Mouse (Mus musculus) embryonic fibroblast, embryonic 13.5 days (primary cell): ENCODE measurements at regions not wholly inside any gene's neighbourhood (a gene's known extent, or its start where the extent isn't known, plus 50 kb on each side); places are given as distances from the start of the nearest gene placed in this dataset.

Source experiments
- CTCF ChIP-seq: IDR thresholded peaks from 2 replicates; pipeline ENCODE4 v1.5.1; 2011; ENCODE audit warnings: mild to moderate bottlenecking, control low read depth, low read length, moderate library complexity, borderline replicate concordance; ENCODE audit not compliant: insufficient read depth
- POLR2A ChIP-seq: IDR thresholded peaks from 2 replicates; pipeline ENCODE4 v1.6.1; 2011; ENCODE audit warnings: low read depth, mild to moderate bottlenecking, control low read depth, low read length, moderate library complexity

- TF ChIP-seq CTCF (no peak), POLR2A (no peak)
These were observed 147.0 kb upstream of the Nrip1 start for GRCm38 (mm10) chr16:76520643-76520993.
